Mouse (Mus musculus) retina, postnatal 7 days (tissue): Measurements from ENCODE around the gene Atp5l.

Source experiments
- DNase-seq: peaks from one replicate; pipeline ENCODE4 v3.0.0-alpha.2; 2012; ENCODE audit warnings: low read depth, low spot score

Atp5l gene

DNA sequence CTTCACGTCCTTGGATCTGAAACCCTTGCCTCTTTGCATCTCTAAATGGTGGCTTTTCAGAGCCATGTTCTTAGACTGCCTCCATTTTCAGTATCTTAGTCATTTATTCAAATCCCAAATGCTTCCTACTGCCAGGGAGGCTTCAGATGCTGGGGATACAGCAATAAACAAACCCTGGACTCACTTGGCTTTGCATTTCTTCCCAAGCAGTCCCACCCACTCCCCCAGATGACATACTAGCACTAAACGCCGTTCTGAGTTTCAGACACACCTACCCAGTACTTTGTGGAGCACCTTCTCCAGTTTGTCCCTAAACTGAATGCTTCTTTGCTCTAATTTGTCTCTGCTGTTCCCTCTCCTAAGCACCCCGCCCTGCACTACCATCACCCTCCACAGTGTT is 23.5 kb downstream of the Atp5l start:
- no peak for DNase-seq

DNA sequence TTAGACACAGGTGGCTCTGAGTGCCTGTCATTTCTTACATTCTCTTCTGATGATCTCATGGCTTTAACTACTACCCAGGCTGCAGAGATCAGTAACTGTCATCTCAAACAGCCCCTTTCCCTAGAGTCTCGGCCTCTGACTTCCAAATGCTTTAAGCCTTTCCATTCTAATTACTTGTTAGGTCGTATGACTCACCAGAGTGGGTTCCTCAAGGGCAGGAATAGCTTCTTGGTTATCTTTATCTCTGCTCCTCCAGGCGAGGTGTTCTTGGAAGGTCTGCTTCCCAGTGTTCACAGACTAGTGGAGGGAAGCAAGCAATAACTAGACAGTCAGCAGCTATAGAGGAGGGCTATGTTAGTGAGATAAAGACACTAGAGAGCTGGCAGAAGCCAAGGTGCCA is 27.9 kb downstream of the Atp5l start:
- DNase-seq = no peak

DNA sequence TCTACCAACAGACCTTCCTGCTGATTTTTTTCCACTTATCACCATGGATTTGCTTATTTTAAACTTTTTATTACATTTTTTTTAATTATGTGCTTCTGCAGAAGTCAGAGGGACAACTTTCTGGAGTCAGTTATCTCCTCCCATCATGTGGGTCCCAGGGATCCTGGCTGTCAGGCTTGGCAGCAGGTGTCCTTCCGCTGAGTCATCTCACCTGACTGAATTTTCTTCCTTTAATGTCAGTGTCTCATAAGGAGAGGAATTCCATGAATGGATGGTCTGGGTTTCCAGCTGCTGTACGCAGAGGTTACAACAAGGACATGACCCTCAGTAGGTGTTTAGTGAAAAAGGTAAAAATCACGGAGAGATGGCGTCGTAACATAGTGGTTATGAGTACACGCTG is 29.3 kb downstream of the Atp5l start:
- DNase-seq = no peak

DNA sequence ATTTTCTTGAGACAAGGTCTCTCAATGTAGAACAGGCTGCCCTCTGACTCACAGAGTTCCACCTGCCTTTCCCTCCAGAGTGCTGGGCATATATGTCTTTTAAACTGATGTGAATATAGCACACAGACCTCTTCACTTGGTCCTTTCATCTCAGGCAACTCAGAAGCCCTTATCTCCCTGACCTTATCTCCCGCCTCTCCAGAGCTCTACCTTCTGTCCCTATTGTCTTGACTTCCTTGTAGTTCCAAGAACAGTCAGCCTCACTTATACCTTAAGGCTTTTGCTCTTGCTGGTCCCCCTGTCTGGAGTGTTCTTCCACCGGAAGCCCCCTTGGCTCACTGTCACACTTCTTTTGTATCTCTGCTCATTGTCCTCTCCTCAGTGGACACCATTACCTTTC is 30.4 kb downstream of the Atp5l start:
- no peak for DNase-seq

DNA sequence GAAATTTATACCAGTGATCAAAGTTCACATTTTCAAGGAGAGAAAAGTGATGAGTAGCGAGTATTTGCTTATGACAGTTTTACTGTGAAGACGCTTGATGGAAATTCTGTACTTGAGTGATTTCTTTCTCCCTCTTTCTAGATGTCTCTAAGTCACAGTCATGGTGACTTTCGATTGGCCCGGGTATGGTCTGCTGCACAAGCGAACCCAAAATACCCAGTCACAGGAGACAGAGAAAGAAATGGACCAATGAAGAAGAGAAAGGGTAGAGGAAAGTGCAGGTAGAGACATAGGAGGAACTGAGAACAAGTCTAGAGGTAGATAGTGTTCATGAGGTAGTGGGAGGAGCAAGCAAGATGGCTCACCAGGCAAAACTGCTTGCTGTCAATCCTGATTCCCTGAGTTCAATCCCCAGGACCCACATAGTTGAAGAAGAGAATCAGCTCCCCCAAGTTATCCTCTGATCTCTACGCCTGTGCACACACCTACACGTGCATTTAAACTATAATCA is 32.4 kb downstream of the Atp5l start:
- no peak for DNase-seq

DNA sequence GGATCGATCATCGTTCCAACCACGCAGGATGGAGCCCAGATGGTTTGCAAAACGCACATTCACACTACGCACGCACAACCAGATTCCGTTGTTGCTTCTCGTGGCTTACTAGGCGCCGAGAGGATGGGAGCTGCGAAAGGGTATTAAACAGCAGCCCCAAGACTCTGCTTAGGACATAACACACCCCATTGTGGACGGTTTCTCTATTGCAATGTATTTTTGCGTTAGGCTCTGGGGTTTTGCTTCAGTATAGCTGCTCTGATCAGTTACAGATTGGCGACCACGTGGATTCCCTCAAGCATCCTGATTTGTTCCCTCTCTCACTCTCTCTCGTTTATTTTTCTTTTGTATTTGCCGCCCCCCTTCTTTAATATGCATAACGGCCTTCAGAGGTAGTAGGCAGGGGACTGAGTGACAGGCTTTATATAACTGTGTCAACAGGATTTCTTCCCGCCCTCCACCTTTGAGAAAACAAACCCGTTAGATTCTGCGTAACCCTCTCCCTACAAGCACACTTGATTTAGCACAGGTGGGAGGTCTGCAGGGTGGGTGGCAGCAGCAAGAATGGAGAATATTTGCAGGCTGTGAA is 37.5 kb downstream of the Atp5l start:
- no peak for DNase-seq

DNA sequence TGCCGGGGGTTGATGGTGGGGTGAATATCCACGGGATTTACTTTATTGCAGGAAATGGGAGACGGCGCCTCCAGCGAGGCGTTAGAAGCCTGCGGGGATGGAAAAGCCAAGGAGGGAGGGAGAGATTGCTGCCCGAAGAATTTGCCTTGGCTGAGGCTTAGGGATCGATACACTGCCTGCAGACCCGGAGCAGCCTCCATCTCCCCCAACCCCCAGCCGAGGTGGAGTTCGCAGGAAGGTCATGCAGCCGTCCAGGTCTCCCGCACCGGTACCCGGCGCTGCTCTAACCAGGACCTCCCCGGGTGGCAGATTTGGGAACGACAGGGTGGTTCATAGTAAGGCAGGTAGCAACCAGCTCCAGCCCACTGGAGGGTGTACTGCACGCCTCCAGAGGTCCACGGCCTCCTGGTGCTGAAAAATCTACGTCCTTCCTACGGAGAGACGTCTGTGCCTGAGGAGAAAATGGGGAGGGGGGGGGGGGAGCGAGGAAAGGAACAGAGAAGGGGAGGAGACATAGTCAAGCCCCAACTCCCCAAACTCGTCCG is 38.0 kb downstream of the Atp5l start:
- DNase-seq = no peak

DNA sequence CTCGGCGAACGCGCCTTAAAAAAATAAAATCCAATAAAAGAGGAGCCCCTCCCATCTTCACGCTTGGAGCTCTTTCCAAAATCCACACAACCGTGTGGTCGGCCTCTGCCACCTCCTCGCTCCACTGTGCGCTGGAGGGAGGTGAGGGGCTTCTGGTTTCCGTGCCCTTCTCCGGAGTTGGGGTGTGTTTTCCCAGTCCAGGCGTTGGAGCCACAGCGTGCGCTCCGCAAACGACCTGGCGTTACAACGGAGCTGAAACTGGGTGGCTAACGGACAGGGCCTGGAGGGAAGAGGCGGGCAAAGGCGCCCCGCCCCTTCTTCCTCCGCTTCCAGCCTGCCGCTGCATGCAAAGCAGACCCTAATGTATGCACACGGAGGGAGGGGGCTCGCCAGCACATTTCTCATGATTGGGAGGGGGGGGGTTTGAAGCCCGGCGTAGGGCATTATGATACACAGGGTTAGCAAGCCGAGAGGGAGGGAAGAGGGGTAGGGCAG is 38.6 kb downstream of the Atp5l start:
- peak; percentile 33 for DNase-seq

DNA sequence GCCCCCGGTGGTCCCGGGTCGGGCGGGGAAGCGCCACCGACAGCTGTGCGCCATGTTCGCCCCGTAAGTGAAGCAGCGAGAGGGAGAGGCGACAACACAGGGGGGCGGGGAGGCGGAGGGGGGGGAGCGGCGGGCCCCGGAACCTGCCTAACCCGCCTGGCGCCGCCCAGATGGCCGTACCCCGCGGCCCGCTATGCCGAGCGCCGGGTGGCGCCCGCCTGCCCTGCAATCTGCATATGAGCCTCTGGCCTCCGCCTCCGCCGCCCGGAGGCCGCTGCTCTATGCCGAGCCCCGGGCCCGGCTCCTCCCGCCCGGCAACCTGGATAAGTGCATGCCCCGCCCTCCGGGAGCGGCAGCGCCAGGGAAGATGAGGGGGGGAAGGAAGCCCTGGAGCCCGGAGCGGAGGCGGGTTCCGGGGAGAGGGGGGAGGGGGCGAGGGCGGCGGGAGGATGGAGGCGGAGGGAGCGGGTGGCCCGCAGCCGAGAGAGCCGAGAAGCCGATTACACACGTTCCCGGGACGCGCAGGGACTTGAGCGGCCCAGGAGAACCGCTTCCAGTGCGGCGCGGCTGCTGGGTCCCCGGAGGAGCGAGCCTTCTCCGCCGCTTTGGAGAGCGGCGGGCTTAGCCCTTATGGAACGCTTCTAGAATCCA is 39.2 kb downstream of the Atp5l start, which contains the start of gene Kmt2a:
Gene Kmt2a, minus strand, starts transcription at position 76 of the 651 bp plus-strand sequence.
- peak; percentile 96 for DNase-seq

DNA sequence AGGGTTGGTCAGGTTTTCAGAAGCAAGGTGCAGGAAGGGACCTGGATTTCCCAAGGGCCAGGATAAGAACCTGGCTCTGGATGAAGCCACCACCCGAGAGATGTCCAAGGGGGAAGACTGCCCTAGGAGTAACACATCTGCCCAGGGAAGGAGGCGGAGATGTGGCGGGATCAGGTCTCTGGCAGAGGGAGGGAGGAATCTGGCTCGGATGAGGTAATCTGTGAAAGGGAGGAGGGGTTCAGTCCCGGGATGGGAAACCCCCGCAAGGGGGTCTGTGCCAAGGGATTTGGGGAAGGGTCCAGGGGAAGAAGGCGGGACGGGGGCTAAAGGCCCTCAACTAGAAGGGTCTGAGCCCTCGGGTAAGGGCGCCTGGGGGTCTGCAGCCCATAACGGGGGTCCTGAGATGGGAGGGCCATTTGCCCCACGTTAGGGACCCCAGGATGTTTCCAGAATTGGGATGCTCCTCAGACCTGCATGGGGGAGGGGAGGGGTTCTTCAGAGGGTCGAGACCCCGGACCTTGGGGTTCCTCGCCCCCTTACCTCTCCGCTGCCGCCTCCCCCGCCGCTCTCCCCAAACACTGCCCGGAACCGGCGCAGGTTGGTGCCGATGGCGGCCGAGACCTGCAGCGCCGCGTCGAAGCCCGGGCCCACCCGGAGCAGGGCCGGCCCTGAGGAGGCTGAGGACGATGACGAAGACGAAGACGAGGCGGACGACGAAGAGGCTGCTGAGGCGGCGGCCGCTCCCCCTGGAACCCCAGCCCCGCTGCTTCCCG is 40.0 kb downstream of the Atp5l start:
- no peak for DNase-seq

DNA sequence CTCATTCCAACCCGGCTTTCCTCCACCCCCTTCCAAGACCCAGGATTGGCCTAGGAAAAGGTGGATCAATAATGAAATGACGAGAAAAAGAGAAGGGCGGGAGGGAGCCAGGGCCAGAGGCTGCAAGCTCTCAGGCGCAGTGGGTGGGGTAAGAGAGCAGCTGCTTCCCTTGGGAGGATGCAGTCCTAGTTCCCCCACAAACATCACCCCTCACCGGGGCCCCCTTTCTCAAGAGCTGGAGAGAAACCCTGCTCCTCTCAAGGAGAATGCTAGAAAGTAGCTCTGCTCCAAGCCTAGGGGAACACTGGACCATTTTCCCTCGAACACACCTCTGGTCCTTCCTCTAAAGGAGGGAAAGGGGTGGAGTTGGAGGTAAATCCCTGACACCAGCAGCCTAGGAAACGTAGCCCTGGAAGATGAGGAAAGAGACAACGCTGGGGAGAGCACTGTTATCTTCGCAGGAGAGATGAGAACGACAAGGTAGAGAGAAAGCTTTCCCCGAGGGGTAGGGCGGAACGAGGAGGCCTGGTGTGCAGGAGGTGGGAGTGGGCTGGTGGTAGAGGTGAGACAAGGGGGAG is 40.8 kb downstream of the Atp5l start:
- no peak for DNase-seq

DNA sequence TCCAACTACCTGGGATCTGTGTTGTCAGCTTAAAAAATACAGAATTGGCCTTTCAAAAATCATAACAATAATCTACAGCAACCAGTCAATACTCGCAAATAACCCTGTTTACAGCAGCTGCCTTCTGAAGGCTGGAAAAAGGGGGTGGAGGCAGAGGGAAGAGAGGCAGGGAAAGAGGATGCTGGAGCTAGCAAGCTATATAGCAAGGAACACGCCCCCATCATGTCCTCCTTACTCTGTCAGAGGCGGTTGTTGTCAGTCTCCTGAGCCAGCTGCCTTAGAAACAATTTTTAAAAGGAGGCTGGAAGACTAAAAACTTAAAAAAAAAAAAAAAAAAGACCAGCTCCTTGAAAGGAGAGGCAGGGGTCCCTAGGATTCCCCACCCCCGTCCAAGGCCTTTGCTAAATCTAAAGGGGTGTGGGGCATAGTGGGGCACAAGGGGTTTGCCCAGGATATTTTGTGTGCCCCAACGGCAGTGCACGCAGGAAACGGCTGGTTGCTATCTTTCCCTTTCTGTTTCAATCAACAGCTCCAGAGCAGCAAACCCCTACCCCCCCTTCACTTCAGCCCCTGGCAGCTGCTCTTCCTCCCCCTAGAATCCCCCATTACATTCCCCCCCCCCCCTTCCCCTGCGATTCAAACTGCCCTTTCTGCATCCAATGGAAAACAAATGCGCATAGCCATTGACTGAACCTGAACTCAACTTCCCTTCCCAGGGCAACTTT is 41.6 kb downstream of the Atp5l start:
- DNase-seq = no peak

DNA sequence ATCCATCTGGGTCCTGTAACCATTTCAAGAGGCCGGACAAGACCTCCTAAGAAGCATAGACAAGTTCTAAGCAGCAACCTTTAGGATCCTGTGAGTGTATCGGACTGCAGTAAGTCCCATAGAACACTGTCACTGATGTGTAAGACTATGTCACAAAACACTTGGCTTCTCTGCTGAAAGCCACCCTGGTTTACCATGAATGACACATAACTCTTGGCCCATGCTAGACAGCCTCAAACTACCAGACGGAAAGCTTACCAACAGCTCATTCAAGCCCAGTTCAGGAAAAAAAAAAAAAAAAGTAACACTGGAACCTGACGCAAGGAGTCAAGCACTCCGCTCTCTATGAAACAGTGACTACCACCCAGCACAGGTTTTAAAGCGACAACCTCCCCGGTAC is 42.9 kb downstream of the Atp5l start:
- no peak for DNase-seq

DNA sequence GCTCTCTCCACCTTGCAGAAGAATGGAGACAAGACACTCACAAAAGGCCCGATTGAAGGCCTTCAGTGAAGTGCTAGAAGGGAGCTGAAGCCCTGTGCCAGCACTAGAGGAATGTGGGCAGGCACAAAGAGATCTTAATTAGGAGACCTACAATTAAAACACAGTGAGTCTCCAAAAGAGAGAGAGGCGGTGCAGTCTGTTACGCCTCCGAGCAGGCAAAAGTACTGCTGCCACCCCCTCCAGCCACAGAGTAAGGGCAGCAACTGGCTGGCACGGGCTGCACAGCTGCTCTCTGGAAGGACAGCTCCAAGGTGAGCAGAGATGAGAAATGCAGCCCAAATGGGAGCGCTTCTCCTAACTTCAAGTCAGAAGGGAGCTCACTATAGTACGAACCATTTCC is 45.1 kb downstream of the Atp5l start:
- no peak for DNase-seq

DNA sequence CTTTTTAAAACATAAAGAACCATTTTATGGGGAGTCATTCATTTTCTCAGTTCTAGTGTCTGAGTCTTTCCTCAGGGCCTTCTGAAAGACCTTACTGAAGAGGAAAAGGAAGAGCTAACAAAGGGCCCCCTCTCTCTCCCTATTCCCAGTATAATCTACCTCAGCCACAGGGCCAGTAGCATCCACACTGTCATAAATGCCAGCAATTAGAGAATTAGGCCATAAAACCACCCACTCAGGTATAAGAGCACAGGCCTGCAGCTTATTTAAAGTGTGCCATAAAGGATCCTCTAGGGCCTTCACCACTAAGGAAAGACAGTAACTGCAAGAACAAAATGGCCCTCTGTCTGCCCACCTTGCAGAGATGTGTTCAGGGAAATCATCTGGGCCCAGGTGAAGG is 46.3 kb downstream of the Atp5l start:
- no peak for DNase-seq

DNA sequence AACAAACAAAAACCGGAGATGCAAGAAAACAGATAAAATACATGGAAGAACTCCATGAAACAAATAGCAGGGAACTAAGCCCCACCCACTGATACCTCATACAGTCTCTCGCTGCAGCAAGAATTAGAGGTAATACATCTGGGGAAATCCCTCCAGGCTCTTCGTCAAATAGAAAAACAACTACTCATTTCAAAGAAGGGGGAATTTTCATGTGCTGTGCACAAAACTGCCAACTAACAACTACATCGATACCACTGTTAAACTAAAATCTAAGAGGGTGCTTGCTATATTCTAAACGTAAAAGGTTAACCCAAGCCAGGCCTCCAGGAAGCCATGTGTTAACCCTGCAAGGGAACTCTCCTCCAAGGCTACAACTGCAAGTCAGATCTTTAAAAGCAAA is 46.9 kb downstream of the Atp5l start:
- no peak for DNase-seq

DNA sequence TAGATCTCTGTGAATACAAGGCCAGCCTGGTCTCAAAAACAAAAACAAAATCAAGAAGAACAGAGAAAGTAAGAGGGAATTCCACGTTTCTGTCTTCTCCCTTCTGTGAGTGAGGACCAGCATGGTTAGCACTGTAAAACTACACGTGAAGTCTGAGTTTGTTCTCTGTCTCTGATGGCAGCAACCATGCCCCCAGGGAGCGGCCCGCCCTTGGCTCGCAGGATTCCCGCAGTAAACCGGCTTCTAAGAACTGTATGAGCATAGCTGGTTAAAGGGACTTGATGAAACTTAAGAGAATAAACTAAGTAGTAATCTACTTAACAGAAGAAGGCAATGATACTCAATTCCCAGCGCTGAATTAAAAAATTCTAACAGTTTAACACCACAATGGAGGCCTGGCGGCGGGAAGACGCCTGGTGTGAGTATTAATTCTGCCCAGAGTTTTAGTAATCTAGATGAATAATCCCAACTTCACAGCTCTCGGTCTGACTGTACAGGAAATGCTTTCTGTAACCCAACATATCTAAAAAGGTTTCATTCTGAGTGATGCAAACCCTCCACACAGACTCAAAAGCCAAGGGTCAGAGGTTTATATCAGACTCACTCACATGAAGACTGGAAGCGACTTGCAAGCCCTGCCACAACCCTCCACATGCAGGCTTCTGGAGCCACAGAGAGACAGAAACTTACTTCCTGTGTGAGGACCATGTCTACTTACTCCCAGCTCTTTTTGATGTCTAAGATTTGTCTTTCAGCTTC is 52.0 kb downstream of the Atp5l start:
- DNase-seq = no peak

DNA sequence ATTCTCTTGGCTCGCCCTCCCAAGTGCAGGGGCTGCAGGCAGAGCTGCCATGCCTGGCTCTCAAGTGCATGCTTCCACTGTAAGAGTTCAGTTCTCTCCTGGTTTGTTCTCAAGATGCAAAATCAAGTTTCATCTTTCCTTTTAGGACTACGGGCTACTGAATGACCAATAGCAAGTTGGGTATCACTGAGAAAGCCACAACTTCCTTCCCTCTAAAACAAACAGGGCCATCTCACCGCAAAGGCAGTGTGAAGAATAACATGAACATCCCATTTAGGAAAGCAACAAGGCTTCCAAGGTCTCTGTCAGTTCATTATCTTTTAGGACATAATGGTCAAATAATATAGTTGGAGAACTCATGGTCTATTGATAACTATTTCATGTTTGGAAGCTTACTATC is 52.9 kb downstream of the Atp5l start:
- no peak for DNase-seq

DNA sequence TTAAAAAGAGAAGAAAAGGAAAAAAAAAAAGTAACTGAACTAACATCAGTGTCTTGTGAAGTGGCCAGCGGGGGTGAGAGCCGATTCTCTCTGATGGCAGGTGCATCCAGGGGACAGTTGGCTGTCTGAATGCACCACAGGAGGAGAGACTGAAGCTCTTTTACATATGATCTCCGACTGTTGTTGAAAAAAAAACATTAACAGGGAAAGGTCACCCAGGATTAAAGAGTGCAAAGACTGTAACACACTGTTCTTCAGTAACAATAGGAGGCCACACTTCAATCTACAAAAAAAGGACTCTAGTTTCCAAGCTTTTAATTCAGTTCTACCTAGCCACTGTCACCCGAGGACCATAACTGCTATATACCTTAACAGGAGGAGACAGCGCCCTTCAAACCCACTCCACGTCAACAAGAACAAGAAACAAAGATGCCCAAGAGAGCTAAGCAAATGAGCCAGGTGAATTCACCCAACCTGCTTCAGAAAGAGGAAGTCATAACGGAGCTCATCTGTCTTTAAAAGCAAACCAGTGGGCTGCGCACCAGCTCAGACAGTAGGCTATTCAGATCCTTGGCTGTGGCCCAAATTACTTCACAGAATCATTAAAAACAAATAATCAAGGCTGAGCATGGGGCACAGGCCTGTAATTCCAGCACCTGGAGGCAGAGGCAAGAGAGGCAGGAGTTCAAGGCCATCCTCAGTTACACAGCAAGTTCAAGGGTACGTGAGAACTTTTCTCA is 53.9 kb downstream of the Atp5l start:
- no peak for DNase-seq
